8 mouse cellular contexts compared by ENCODE assay signal in genomic region chr6:91616541-91616940, GRCm38 (mm10).
A peak's percentile ranks its signal among the peaks of the same experiment; 100 is the strongest.
DNase-seq lines count a peak whose midpoint lies in the region; ATAC-seq and TF ChIP-seq lines count a peak whose summit lies in the region.

No protein-coding gene starts in this region.

- no peak overlapping the region for H3K4me3 ChIP-seq in cerebellum, adult 2 months (replicated peaks; ENCODE audit: insufficient read depth, low read depth, low read length)
- H3K4me3 ChIP-seq in midbrain, embryonic 15.5 days = peak overlapping the region; percentile 32

- H3K4me1 ChIP-seq in cerebellum, adult 2 months (ENCODE audit: control insufficient read depth, insufficient read depth, low read length) = no peaks in the 10 kb centered on the region
- H3K4me1 ChIP-seq in midbrain, embryonic 15.5 days = peaks cover 17% of the 10 kb centered on the region

- peak; percentile 58 for ATAC-seq in midbrain, embryonic 15.5 days (replicated peaks)
- no peak for ATAC-seq in erythroblast, adult 5-6 weeks (replicated peaks; ENCODE audit: low FRiP score, poor library complexity, severe bottlenecking)

- no peak overlapping the region for H3K27ac ChIP-seq in cerebellum, adult 2 months (ENCODE audit: insufficient read depth, low read length)
- peak overlapping the region; percentile 86 for H3K27ac ChIP-seq in midbrain, embryonic 15.5 days

- H3K36me3 ChIP-seq in midbrain, embryonic 15.5 days (replicated peaks) = no peaks in the 10 kb centered on the region

- no peak for TF ChIP-seq POLR2A in cerebellum, adult 2 months (IDR thresholded peaks at IDR 0.05; ENCODE audit: borderline replicate concordance, insufficient read depth, low read length)

- intact Hi-C loops in left cerebral cortex, postnatal 14 days (cut with DNase I) = no loop called here

- H3K9ac ChIP-seq in midbrain, embryonic 15.5 days = peak overlapping the region; percentile 48

- no peaks in the 10 kb centered on the region for H3K9me3 ChIP-seq in midbrain, embryonic 15.5 days

- no peak for TF ChIP-seq CTCF in cerebellum, adult 2 months (IDR thresholded peaks at IDR 0.05; ENCODE audit: borderline replicate concordance, insufficient read depth, low read depth, low read length)

- DNase-seq in cerebellum, postnatal 10 days = peak; percentile 82 to 89
- DNase-seq in cerebellum, adult 2 months = no peak
- DNase-seq in thymus, postnatal 4 days = peak; percentile 27
- DNase-seq in thymus, postnatal 25 days = no peak
- DNase-seq in left cerebral cortex, postnatal 14 days (ENCODE audit: low spot score in 2 of 2) = peak; percentile 41 to 71
- DNase-seq in adrenal gland, postnatal 4 days (ENCODE audit: low spot score in 2 of 2) = no peak

- WGBS in cerebellum, adult 2 months = 56% methylated on average over 7 of the region's 7 CpGs
- whole genome bisulfite sequencing in midbrain, embryonic 15.5 days = 29% methylated on average over 7 of the region's 7 CpGs

- no peaks in the 10 kb centered on the region; the same call in 1 of the 2 replicates for H3K27me3 ChIP-seq in cerebellum, adult 2 months (ENCODE audit: control insufficient read depth, insufficient read depth, low read length)
- H3K27me3 ChIP-seq in midbrain, embryonic 15.5 days (replicated peaks) = no peaks in the 10 kb centered on the region

- peak overlapping the region; percentile 57 for H3K4me2 ChIP-seq in midbrain, embryonic 15.5 days

Comparison
In these comparisons a context has a peak if more than half of its experiments do, and no peak if none do; other contexts are left out.
1. DNase-seq: peak in cerebellum, postnatal 10 days (2 of 2), thymus, postnatal 4 days (single experiment) and left cerebral cortex, postnatal 14 days (2 of 2); none in cerebellum, adult 2 months (0 of 2), thymus, postnatal 25 days (single experiment) and adrenal gland, postnatal 4 days (0 of 2).